Mouse (Mus musculus): ENCODE results near the gene Fads3. TPM values are rescaled to one million over a fixed set of nuclear protein-coding genes. Genes with fewer than 3 reads are reported as not detected.

Fads3 gene
- total RNA-seq, 2 experiments from 2014 or later, result 18.7 to 23.9 TPM

DNA sequence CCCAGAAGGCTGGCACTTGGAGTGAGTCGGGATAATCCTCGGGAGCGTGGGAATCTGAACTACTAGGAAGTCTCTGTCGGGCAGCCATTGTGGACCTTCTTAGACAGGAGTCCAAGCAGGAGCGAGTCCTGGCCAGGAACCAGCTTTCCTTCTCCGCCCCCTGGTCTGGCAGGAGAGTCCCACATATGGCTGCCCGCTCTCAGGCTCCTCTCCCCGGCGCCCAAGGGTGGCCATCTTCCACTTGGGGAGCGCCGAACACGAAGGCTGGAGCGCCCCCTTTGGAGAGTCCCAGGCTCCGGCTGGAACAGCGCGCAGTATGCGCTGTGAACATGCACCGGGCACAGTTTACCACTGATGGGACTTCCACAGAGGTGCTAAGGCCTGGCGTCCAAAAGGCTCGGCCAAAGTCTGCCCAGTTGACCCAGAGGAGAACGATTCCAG lies 59.3 kb downstream of the Fads3 start:
- ATAC-seq (replicated peaks; ENCODE audit: low FRiP score, low TSS enrichment, poor library complexity, severe bottlenecking), result peak; percentile 62

DNA sequence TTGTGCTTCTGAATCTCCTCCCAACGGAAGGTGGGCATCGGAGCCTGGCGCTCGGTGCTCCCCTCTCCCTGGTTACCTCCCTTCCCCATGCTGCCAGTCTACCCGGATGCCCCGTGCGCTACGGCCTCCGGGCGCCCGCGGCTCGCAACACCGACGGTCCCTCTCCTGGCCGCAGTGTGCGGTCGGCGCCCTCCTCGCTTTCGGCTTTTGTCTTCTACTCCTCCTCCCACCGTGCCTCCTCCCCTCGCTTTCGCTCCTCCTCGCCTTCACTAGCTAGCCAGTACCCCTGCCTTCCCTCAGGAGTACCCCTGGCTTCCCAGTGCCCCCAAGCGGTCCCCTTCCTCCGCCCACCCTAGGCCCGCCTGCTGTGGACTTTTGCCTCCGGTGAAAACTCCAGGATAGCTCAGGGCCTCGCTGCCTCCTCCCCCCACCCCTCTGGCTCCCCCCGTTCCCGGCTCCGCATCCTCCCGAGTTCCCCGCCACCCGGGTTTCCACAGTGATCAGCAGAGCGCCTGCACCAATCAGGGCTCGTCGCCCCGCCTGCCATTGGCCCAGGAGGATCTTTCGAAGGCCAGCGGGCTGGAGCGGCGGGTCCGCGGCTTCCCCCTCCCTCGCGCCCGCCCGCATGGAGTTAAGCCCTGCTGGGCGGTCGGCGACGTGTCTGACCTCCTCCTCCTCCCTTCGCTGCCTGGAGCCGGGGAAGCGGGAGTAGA lies 60.1 kb downstream of the Fads3 start, which contains the start of gene Fads2:
TSS of gene Fads2 (minus strand) at position 406 of the 713 bp plus-strand sequence.
- peak; percentile 56 for ATAC-seq (replicated peaks; ENCODE audit: low FRiP score, low TSS enrichment, poor library complexity, severe bottlenecking)

- no peak for ATAC-seq (replicated peaks; ENCODE audit: low FRiP score, low TSS enrichment, poor library complexity, severe bottlenecking)
These were observed 60.8 kb downstream of the Fads3 start for GRCm38 (mm10) chr19:10102054-10102700.

- ATAC-seq (replicated peaks; ENCODE audit: low FRiP score, low TSS enrichment, poor library complexity, severe bottlenecking), result 0 out of 2 replicates have a peak, but pooled peaks have one; percentile 6
These were observed 62.9 kb downstream of the Fads3 start for GRCm38 (mm10) chr19:10104234-10104633.

- peak; percentile 58 for ATAC-seq (replicated peaks; ENCODE audit: low FRiP score, low TSS enrichment, poor library complexity, severe bottlenecking)
These were observed 63.7 kb downstream of the Fads3 start for GRCm38 (mm10) chr19:10105034-10105493.

GRCm38 (mm10) chr19:10106634-10107033 lies 65.3 kb downstream of the Fads3 start:
- no peak for ATAC-seq (replicated peaks; ENCODE audit: low FRiP score, low TSS enrichment, poor library complexity, severe bottlenecking)

DNA sequence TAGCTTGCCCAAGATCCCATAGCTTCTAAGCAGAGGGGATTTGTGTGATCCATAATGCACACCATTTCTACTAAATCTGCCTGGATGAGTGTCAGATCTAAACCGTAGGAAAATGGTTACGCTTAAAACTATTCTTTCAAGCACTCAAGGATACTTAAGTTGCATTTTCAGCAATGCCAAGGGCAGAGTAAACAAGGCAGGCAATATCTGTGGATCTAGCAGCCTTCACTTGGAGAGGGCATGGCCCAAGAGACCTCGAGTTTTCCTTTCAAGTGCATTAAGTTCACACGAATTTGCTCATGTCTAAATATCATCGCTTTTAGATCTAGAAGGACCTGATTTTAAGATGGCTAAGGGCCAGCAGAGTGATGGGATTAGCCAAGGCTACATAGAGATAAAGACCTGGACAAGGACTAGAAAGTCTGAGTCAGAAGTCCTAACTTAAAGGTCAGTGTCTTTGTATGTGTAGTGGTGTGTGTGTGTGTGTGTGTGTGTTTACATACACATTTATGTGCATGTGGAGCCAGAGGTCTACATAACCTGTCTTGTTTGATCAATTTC lies 65.8 kb downstream of the Fads3 start:
- no peak for ATAC-seq (replicated peaks; ENCODE audit: low FRiP score, low TSS enrichment, poor library complexity, severe bottlenecking)

DNA sequence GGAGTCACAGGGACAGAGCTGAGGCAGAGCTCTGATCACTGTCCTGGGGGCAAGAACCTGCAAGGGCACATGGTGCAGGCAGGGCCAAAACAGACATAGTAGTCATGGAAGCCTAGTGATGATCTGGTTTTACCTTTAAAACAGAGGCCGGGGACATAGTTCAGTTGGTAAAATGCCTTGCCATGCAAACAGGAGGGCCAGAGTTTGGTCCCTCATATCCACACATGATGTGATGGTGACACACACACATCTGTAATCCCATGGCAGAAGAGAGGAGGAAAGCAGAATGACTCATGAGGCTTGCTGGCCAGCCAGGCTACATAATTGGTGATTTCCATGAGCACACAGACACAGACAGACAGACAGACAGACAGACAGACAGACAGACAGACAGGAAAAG lies 66.8 kb downstream of the Fads3 start:
- ATAC-seq (replicated peaks; ENCODE audit: low FRiP score, low TSS enrichment, poor library complexity, severe bottlenecking), result no peak

DNA sequence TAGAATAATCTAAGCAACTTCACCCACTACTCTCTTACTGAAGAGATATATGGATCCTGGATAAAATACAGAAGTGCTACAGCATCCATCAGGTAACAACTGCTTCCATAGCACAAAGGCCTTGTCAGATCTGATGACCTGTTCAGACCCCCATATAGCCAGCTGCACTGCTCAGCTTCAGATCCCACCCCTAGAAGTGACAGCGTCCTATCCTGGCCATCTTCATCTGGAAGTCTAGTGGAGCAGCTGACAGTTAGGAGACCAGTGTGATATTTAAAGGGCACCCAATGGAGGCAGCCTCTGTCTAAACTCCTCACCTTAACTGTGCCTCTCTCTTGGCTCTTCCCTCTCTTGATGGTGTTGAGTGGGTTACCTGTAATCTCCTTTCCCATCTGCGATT lies 67.3 kb downstream of the Fads3 start:
- ATAC-seq (replicated peaks; ENCODE audit: low FRiP score, low TSS enrichment, poor library complexity, severe bottlenecking), result no peak

Other genes with a start within 250 kb of the Fads3 start
- gene Scgb2a2, start 194.0 kb upstream of the Fads3 start, total RNA-seq (2014; fragmentation: Nextera tagmentation), result not detected in 2 replicates
- not detected in 2 replicates for gene Scgb2a2, start 194.0 kb upstream of the Fads3 start, total RNA-seq (2017)
- gene Incenp, start 142.0 kb upstream of the Fads3 start, total RNA-seq (2014; fragmentation: Nextera tagmentation), result 147 and 222 TPM in 2 replicates
- 82.0 and 83.4 TPM in 2 replicates for gene Incenp, start 142.0 kb upstream of the Fads3 start, total RNA-seq (2017)
- 1,910 and 1,948 TPM in 2 replicates for gene Fth1, start 61.0 kb upstream of the Fads3 start, total RNA-seq (2014; fragmentation: Nextera tagmentation)
- 775 and 886 TPM in 2 replicates for gene Fth1, start 61.0 kb upstream of the Fads3 start, total RNA-seq (2017)
- not detected in 2 replicates for gene Best1, start 39.9 kb upstream of the Fads3 start, total RNA-seq (2014; fragmentation: Nextera tagmentation)
- gene Best1, start 39.9 kb upstream of the Fads3 start, total RNA-seq (2017), result not detected in 2 replicates
- 16.1 and 23.6 TPM in 2 replicates for gene Rab3il1, start 39.9 kb upstream of the Fads3 start, total RNA-seq (2014; fragmentation: Nextera tagmentation)
- gene Rab3il1, start 39.9 kb upstream of the Fads3 start, total RNA-seq (2017), result 6.0 and 20.1 TPM in 2 replicates
- gene Fads2, start 60.2 kb downstream of the Fads3 start, total RNA-seq (2014; fragmentation: Nextera tagmentation), result 67.8 and 78.3 TPM in 2 replicates
- gene Fads2, start 60.2 kb downstream of the Fads3 start, total RNA-seq (2017), result 47.2 and 69.6 TPM in 2 replicates
- gene Fads1, start 141.3 kb downstream of the Fads3 start, total RNA-seq (2014; fragmentation: Nextera tagmentation), result 50.6 and 51.2 TPM in 2 replicates
- gene Fads1, start 141.3 kb downstream of the Fads3 start, total RNA-seq (2017), result 23.2 and 26.6 TPM in 2 replicates
- 222 and 247 TPM in 2 replicates for gene Tmem258, start 162.4 kb downstream of the Fads3 start, total RNA-seq (2014; fragmentation: Nextera tagmentation)
- 196 and 256 TPM in 2 replicates for gene Tmem258, start 162.4 kb downstream of the Fads3 start, total RNA-seq (2017)
- 112 and 116 TPM in 2 replicates for gene Fen1, start 162.6 kb downstream of the Fads3 start, total RNA-seq (2014; fragmentation: Nextera tagmentation)
- gene Fen1, start 162.6 kb downstream of the Fads3 start, total RNA-seq (2017), result 136 and 160 TPM in 2 replicates
- not detected in 2 replicates for gene Myrf, start 199.2 kb downstream of the Fads3 start, total RNA-seq (2014; fragmentation: Nextera tagmentation)
- not detected in 2 replicates for gene Myrf, start 199.2 kb downstream of the Fads3 start, total RNA-seq (2017)

Measured in megakaryocyte-erythroid progenitor cell, adult 5-6 weeks (primary cell).